Mouse (Mus musculus): ENCODE measurements at regions not wholly inside any gene's neighbourhood (a gene's known extent, or its start where the extent isn't known, plus 50 kb on each side); places are given as distances from the start of the nearest gene placed in this dataset.

DNA sequence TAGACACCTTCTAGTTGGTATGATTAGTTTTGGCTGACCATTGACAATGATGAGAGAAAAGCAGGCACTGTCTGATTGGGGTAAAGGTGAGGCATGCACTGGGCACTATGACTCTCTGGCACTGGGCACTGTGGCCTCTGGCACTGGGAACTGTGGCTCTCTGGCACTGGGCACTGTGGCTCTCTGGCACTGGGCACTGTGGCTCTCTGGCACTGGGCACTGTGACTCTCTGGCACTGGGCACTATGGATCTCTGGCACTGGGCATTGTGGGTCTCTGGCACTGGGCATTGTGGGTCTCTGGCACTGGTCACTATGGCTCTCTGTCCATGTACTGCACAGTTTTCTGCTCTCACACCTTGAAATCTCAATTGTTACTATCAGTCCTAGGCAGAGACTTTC is 101.0 kb upstream of the Hao2 start:
- Histone ChIP-seq H3K27me3 (ENCODE audit: control insufficient read depth, insufficient read depth, low read length) (no peaks in the 10 kb centered on the region), H3K4me3 (replicated peaks; ENCODE audit: low read length) (no peak overlapping the region), H3K4me2 (replicated peaks; ENCODE audit: low read depth, low read length, severe bottlenecking) (no peak overlapping the region), H3K9ac (ENCODE audit: low read depth, low read length, severe bottlenecking) (no peak overlapping the region), H3K27ac (replicated peaks; ENCODE audit: low read depth, low read length) (no peak overlapping the region), H3K36me3 (ENCODE audit: control insufficient read depth, insufficient read depth, low read length) (no peaks in the 10 kb centered on the region), H3K9me3 (ENCODE audit: control insufficient read depth, low read length) (peaks cover 10% of the 10 kb centered on the region; the same call in 1 of the 2 replicates), H3K4me1 (ENCODE audit: control insufficient read depth, insufficient read depth, low read length) (peaks cover 13% of the 10 kb centered on the region)
- no peak for DNase-seq (ENCODE audit: low spot score)
- TF ChIP-seq POLR2A (IDR thresholded peaks at IDR 0.05; ENCODE audit: borderline replicate concordance, extremely low read depth, insufficient read depth, insufficient read length) = no peak
- ATAC-seq (ENCODE audit: low FRiP score, low read depth) = no peak

DNA sequence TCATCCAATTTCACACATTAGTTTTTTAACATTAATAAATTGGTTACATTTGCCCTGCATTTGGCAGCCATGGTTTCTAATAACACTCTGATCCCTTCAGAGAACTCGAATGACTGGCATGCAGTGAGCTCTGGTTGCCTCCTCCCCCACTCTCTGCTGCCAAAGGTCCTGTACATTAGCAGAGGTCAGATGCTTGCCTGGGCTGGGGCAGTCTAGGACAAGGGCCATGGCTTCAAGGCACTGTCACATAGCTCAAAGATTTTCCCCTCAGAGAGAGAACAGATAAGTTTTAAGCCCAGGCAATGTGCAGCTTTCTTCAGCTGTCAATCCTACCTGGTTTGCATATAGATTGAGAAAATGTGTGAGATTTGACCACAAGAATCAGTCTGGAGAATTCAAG is 110.2 kb upstream of the Wars2 start:
- Histone ChIP-seq H3K9me3 (ENCODE audit: control insufficient read depth, low read length) (no peaks in the 10 kb centered on the region), H3K4me3 (replicated peaks; ENCODE audit: low read length) (no peak overlapping the region), H3K9ac (ENCODE audit: low read depth, low read length, severe bottlenecking) (no peak overlapping the region), H3K27ac (replicated peaks; ENCODE audit: low read depth, low read length) (no peak overlapping the region), H3K4me1 (ENCODE audit: control insufficient read depth, insufficient read depth, low read length) (no peaks in the 10 kb centered on the region), H3K4me2 (replicated peaks; ENCODE audit: low read depth, low read length, severe bottlenecking) (no peak overlapping the region), H3K27me3 (ENCODE audit: control insufficient read depth, insufficient read depth, low read length) (no peaks in the 10 kb centered on the region), H3K36me3 (ENCODE audit: control insufficient read depth, insufficient read depth, low read length) (no peaks in the 10 kb centered on the region)
- no peak for TF ChIP-seq POLR2A (IDR thresholded peaks at IDR 0.05; ENCODE audit: borderline replicate concordance, extremely low read depth, insufficient read depth, insufficient read length)
- ATAC-seq (ENCODE audit: low FRiP score, low read depth) (no peak), DNase-seq (ENCODE audit: low spot score) (no peak)
- 16% methylated on average over 1 of the region's 1 CpGs for WGBS

DNA sequence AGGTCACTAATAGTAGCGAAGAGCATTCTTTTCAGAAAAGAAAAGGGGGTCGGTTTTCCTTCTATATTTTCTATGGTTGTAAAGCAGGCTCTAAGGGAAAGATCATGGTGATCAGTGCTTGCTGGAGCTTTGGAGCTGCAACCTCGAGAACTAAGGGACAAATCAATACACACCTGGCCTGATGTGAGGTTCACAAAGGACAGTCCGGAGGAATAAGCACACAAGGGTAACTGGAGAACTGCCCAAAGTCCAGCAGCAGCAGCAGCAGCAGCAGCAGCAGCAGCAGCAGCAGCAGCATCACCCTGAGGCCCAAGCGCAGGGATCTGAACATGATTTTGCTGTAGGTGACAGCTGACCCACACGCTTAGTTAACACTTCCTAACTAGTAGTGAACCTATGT is 94.7 kb upstream of the Wars2 start:
- no peak overlapping the region for H3K9ac ChIP-seq (ENCODE audit: low read depth, low read length, severe bottlenecking)
- H3K27me3 ChIP-seq (ENCODE audit: control insufficient read depth, insufficient read depth, low read length) = no peaks in the 10 kb centered on the region
- no peak for ATAC-seq (ENCODE audit: low FRiP score, low read depth)
- DNase-seq (ENCODE audit: low spot score) = no peak
- peaks cover 12% of the 10 kb centered on the region; the same call in 1 of the 2 replicates for H3K4me1 ChIP-seq (ENCODE audit: control insufficient read depth, insufficient read depth, low read length)
- no peak overlapping the region for H3K4me3 ChIP-seq (replicated peaks; ENCODE audit: low read length)
- no peak for TF ChIP-seq POLR2A (IDR thresholded peaks at IDR 0.05; ENCODE audit: borderline replicate concordance, extremely low read depth, insufficient read depth, insufficient read length)
- no peaks in the 10 kb centered on the region for H3K9me3 ChIP-seq (ENCODE audit: control insufficient read depth, low read length)
- H3K4me2 ChIP-seq (replicated peaks; ENCODE audit: low read depth, low read length, severe bottlenecking) = no peak overlapping the region
- no peak overlapping the region for H3K27ac ChIP-seq (replicated peaks; ENCODE audit: low read depth, low read length)
- WGBS = 54% methylated on average over 6 of the region's 6 CpGs
- no peaks in the 10 kb centered on the region for H3K36me3 ChIP-seq (ENCODE audit: control insufficient read depth, insufficient read depth, low read length)

DNA sequence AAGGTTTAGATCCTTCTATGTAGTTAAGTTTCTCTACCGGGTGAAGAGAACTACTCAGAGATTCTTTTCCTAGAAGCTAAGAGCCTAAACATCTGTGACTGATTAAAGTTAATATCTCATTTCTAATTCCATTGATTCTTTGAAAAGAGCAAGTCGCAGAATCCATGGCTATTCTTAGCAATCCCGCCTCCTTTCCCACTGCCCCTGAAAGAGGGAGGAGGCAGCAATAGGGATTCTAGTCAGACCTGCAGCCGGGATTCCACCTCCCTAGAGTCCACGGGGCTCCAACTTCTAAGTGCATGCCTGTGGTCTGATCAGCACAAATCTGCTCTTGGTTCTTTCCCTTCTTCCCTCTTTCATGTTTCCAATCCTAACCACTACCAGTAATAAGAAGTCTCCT is 93.7 kb upstream of the Wars2 start:
- H3K9ac ChIP-seq (ENCODE audit: low read depth, low read length, severe bottlenecking) = no peak overlapping the region
- H3K4me1 ChIP-seq (ENCODE audit: control insufficient read depth, insufficient read depth, low read length) = peaks cover 12% of the 10 kb centered on the region; the same call in 1 of the 2 replicates
- DNase-seq (ENCODE audit: low spot score) = peak; percentile 50

DNA sequence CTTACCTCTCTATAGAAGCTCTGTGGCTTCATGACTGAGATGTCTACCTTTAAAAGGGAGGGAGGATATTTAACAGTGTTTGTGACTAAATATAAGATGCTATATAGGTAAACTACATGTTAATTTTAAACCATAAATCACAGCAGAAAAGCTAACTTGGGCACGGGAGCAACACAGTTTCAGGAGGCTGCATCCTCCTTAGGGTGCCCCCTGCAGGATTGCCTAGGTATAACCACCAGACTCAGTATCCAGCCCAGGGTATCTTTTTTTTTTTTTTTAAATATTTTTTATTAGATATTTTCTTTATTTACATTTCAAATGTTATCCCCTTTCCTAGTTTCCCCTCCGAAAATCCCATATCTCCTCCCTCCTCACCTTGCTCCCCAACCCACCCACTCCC is 91.6 kb upstream of the Wars2 start:
- Histone ChIP-seq H3K4me2 (replicated peaks; ENCODE audit: low read depth, low read length, severe bottlenecking) (no peak overlapping the region), H3K4me1 (ENCODE audit: control insufficient read depth, insufficient read depth, low read length) (peaks cover 12% of the 10 kb centered on the region; the same call in 1 of the 2 replicates), H3K9me3 (ENCODE audit: control insufficient read depth, low read length) (no peaks in the 10 kb centered on the region), H3K36me3 (ENCODE audit: control insufficient read depth, insufficient read depth, low read length) (no peaks in the 10 kb centered on the region), H3K27ac (replicated peaks; ENCODE audit: low read depth, low read length) (no peak overlapping the region), H3K4me3 (replicated peaks; ENCODE audit: low read length) (no peak overlapping the region), H3K9ac (ENCODE audit: low read depth, low read length, severe bottlenecking) (no peak overlapping the region), H3K27me3 (ENCODE audit: control insufficient read depth, insufficient read depth, low read length) (no peaks in the 10 kb centered on the region)
- ATAC-seq (ENCODE audit: low FRiP score, low read depth) = no peak
- TF ChIP-seq POLR2A (IDR thresholded peaks at IDR 0.05; ENCODE audit: borderline replicate concordance, extremely low read depth, insufficient read depth, insufficient read length) = no peak
- DNase-seq (ENCODE audit: low spot score) = no peak
- 63% methylated on average over 2 of the region's 2 CpGs for WGBS

More for the DNA sequence above, 93.7 kb upstream of the Wars2 start:
- Histone ChIP-seq H3K27me3 (ENCODE audit: control insufficient read depth, insufficient read depth, low read length) (no peaks in the 10 kb centered on the region), H3K27ac (replicated peaks; ENCODE audit: low read depth, low read length) (no peak overlapping the region), H3K4me2 (replicated peaks; ENCODE audit: low read depth, low read length, severe bottlenecking) (no peak overlapping the region), H3K36me3 (ENCODE audit: control insufficient read depth, insufficient read depth, low read length) (no peaks in the 10 kb centered on the region), H3K9me3 (ENCODE audit: control insufficient read depth, low read length) (no peaks in the 10 kb centered on the region), H3K4me3 (replicated peaks; ENCODE audit: low read length) (no peak overlapping the region)
- no peak for TF ChIP-seq POLR2A (IDR thresholded peaks at IDR 0.05; ENCODE audit: borderline replicate concordance, extremely low read depth, insufficient read depth, insufficient read length)
- WGBS = 38% methylated on average over 5 of the region's 5 CpGs
- no peak for ATAC-seq (ENCODE audit: low FRiP score, low read depth)

DNA sequence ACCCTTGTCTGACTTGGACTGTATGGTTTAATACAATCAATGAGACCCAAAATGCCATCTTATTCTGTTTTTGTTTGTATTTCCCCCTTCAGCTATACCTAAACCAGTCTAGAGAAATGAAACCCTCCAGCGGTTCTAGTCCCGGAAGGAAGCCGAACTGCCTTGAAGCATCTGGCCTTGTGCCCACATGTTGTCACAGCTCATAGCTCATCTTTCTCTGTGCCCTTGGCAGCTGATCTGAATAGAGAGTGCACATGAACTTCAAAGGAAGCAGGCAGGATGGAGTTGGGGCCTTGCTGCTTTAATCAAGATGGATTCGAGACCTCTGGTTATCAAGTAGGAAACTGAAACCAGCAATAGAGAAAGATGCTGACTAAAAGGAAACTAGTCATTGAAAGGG is 88.7 kb upstream of the Wars2 start:
- WGBS = 72% methylated on average over 4 of the region's 4 CpGs
- Histone ChIP-seq H3K4me2 (replicated peaks; ENCODE audit: low read depth, low read length, severe bottlenecking) (no peak overlapping the region), H3K36me3 (ENCODE audit: control insufficient read depth, insufficient read depth, low read length) (no peaks in the 10 kb centered on the region), H3K9me3 (ENCODE audit: control insufficient read depth, low read length) (no peaks in the 10 kb centered on the region), H3K27me3 (ENCODE audit: control insufficient read depth, insufficient read depth, low read length) (no peaks in the 10 kb centered on the region), H3K9ac (ENCODE audit: low read depth, low read length, severe bottlenecking) (no peak overlapping the region), H3K27ac (replicated peaks; ENCODE audit: low read depth, low read length) (no peak overlapping the region), H3K4me1 (ENCODE audit: control insufficient read depth, insufficient read depth, low read length) (0 out of 2 replicates have a peak, but pooled peaks cover 5% of the 10 kb centered on the region), H3K4me3 (replicated peaks; ENCODE audit: low read length) (no peak overlapping the region)
- ATAC-seq (ENCODE audit: low FRiP score, low read depth) = no peak
- TF ChIP-seq POLR2A (IDR thresholded peaks at IDR 0.05; ENCODE audit: borderline replicate concordance, extremely low read depth, insufficient read depth, insufficient read length) = no peak
- peak; percentile 37 for DNase-seq (ENCODE audit: low spot score)
